Mouse (Mus musculus): ENCODE measurements around the gene Aldh6a1. TPM values are rescaled to one million over a fixed set of nuclear protein-coding genes. Genes with fewer than 3 reads are reported as not detected.
A peak's percentile ranks its signal among the peaks of the same experiment; 100 is the strongest.

Gene Aldh6a1
- polyA plus RNA-seq, 1 experiment from 2014 or later = 38.7 TPM

GRCm38 (mm10) chr12:84404541-84404940 is 46.3 kb downstream of the Aldh6a1 start:
- DNase-seq (ENCODE audit: low spot score) (peak; percentile 19), ATAC-seq (ENCODE audit: low read depth) (no peak)
- Histone ChIP-seq H3K9ac (ENCODE audit: low read depth, low read length) (no peak overlapping the region), H3K4me2 (ENCODE audit: low read depth, low read length) (no peak overlapping the region), H3K27ac (replicated peaks; ENCODE audit: low read depth, low read length) (no peak overlapping the region), H3K27me3 (replicated peaks; ENCODE audit: control insufficient read depth, insufficient read depth, low read length) (no peaks in the 10 kb centered on the region), H3K4me1 (ENCODE audit: control insufficient read depth, insufficient read depth, low read length) (peaks cover 3% of the 10 kb centered on the region; the same call in 1 of the 2 replicates), H3K36me3 (ENCODE audit: control insufficient read depth, insufficient read depth, low read length) (no peaks in the 10 kb centered on the region), H3K9me3 (ENCODE audit: control insufficient read depth, low read length) (no peaks in the 10 kb centered on the region), H3K4me3 (ENCODE audit: low read depth, low read length) (no peak overlapping the region)
- WGBS = 84% methylated on average over 6 of the region's 6 CpGs

DNA sequence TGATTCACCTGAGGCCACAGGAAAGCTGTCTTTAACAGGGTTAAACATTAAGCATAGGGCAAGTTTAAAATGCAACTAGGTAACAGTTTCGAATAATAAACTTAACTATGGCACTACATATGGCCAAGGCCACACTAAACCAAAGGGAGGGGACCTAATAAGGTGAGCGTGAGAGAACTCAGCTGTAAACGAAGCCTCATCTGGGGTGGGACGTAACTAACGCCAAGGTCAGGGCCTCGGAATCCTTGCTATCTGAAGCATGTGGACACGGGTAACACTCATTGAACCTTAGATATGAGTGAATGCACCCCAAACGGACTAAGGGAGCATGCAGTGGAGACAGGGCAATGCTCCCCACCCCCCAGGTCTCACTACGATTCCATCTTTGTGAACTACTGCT is 47.9 kb downstream of the Aldh6a1 start:
- Histone ChIP-seq H3K36me3 (ENCODE audit: control insufficient read depth, insufficient read depth, low read length) (no peaks in the 10 kb centered on the region), H3K9me3 (ENCODE audit: control insufficient read depth, low read length) (no peaks in the 10 kb centered on the region), H3K27me3 (replicated peaks; ENCODE audit: control insufficient read depth, insufficient read depth, low read length) (no peaks in the 10 kb centered on the region), H3K4me2 (ENCODE audit: low read depth, low read length) (no peak overlapping the region), H3K4me1 (ENCODE audit: control insufficient read depth, insufficient read depth, low read length) (no peaks in the 10 kb centered on the region), H3K9ac (ENCODE audit: low read depth, low read length) (no peak overlapping the region), H3K27ac (replicated peaks; ENCODE audit: low read depth, low read length) (no peak overlapping the region), H3K4me3 (ENCODE audit: low read depth, low read length) (no peak overlapping the region)
- no peak for ATAC-seq (ENCODE audit: low read depth)
- DNase-seq (ENCODE audit: low spot score) = no peak
- 72% methylated on average over 9 of the region's 9 CpGs for WGBS

DNA sequence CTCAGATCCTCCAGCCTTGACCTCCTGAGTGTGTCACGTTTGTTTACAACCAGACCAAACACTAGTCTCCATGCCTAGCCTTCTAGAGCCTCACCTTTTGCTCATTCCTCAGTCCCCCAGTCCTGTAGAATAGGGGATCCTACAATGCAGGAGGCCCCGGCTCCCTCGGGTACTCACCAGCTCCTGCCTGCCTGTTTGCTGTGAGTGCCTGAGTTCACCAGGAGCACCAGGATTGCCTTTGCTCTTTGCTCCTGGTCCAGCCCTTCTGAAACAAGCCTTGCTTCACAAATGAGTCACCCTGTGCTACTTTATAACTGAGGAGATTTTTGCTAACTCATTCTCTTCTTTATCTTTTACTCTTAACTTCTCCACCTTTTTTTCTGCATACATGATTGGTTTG is 50.2 kb downstream of the Aldh6a1 start:
- no peak overlapping the region for H3K4me3 ChIP-seq (ENCODE audit: low read depth, low read length)
- ATAC-seq (ENCODE audit: low read depth) (no peak), DNase-seq (ENCODE audit: low spot score) (no peak)
- H3K9ac ChIP-seq (ENCODE audit: low read depth, low read length) = no peak overlapping the region
- no peaks in the 10 kb centered on the region for H3K9me3 ChIP-seq (ENCODE audit: control insufficient read depth, low read length)
- H3K27me3 ChIP-seq (replicated peaks; ENCODE audit: control insufficient read depth, insufficient read depth, low read length) = no peaks in the 10 kb centered on the region
- no peaks in the 10 kb centered on the region for H3K4me1 ChIP-seq (ENCODE audit: control insufficient read depth, insufficient read depth, low read length)
- WGBS = 80% methylated on average over 3 of the region's 3 CpGs
- no peak overlapping the region for H3K27ac ChIP-seq (replicated peaks; ENCODE audit: low read depth, low read length)
- H3K36me3 ChIP-seq (ENCODE audit: control insufficient read depth, insufficient read depth, low read length) = no peaks in the 10 kb centered on the region
- no peak overlapping the region for H3K4me2 ChIP-seq (ENCODE audit: low read depth, low read length)

GRCm38 (mm10) chr12:84400068-84400467 is 50.7 kb downstream of the Aldh6a1 start:
- H3K4me1 ChIP-seq (ENCODE audit: control insufficient read depth, insufficient read depth, low read length) = no peaks in the 10 kb centered on the region
- no peak overlapping the region for H3K4me2 ChIP-seq (ENCODE audit: low read depth, low read length)
- WGBS = 77% methylated on average over 3 of the region's 3 CpGs
- no peaks in the 10 kb centered on the region for H3K27me3 ChIP-seq (replicated peaks; ENCODE audit: control insufficient read depth, insufficient read depth, low read length)
- H3K27ac ChIP-seq (replicated peaks; ENCODE audit: low read depth, low read length) = no peak overlapping the region
- no peak overlapping the region for H3K4me3 ChIP-seq (ENCODE audit: low read depth, low read length)
- no peaks in the 10 kb centered on the region for H3K36me3 ChIP-seq (ENCODE audit: control insufficient read depth, insufficient read depth, low read length)
- H3K9ac ChIP-seq (ENCODE audit: low read depth, low read length) = no peak overlapping the region
- no peak for ATAC-seq (ENCODE audit: low read depth)
- DNase-seq (ENCODE audit: low spot score) = no peak
- no peaks in the 10 kb centered on the region for H3K9me3 ChIP-seq (ENCODE audit: control insufficient read depth, low read length)

GRCm38 (mm10) chr12:84399663-84400062 is 51.1 kb downstream of the Aldh6a1 start:
- DNase-seq (ENCODE audit: low spot score) = no peak
- Histone ChIP-seq H3K4me2 (ENCODE audit: low read depth, low read length) (no peak overlapping the region), H3K4me1 (ENCODE audit: control insufficient read depth, insufficient read depth, low read length) (no peaks in the 10 kb centered on the region), H3K9ac (ENCODE audit: low read depth, low read length) (no peak overlapping the region), H3K4me3 (ENCODE audit: low read depth, low read length) (no peak overlapping the region), H3K9me3 (ENCODE audit: control insufficient read depth, low read length) (no peaks in the 10 kb centered on the region), H3K27ac (replicated peaks; ENCODE audit: low read depth, low read length) (no peak overlapping the region), H3K27me3 (replicated peaks; ENCODE audit: control insufficient read depth, insufficient read depth, low read length) (no peaks in the 10 kb centered on the region), H3K36me3 (ENCODE audit: control insufficient read depth, insufficient read depth, low read length) (no peaks in the 10 kb centered on the region)
- ATAC-seq (ENCODE audit: low read depth) = no peak
- WGBS = 70% methylated on average over 9 of the region's 9 CpGs

GRCm38 (mm10) chr12:84399135-84399534 is 51.7 kb downstream of the Aldh6a1 start:
- no peaks in the 10 kb centered on the region for H3K4me1 ChIP-seq (ENCODE audit: control insufficient read depth, insufficient read depth, low read length)
- H3K27ac ChIP-seq (replicated peaks; ENCODE audit: low read depth, low read length) = no peak overlapping the region
- no peaks in the 10 kb centered on the region for H3K36me3 ChIP-seq (ENCODE audit: control insufficient read depth, insufficient read depth, low read length)
- no peak overlapping the region for H3K9ac ChIP-seq (ENCODE audit: low read depth, low read length)
- no peak overlapping the region for H3K4me3 ChIP-seq (ENCODE audit: low read depth, low read length)
- no peaks in the 10 kb centered on the region for H3K27me3 ChIP-seq (replicated peaks; ENCODE audit: control insufficient read depth, insufficient read depth, low read length)
- H3K9me3 ChIP-seq (ENCODE audit: control insufficient read depth, low read length) = no peaks in the 10 kb centered on the region
- H3K4me2 ChIP-seq (ENCODE audit: low read depth, low read length) = no peak overlapping the region
- 63% methylated on average over 9 of the region's 9 CpGs for WGBS
- peak; percentile 16 for DNase-seq (ENCODE audit: low spot score)
- ATAC-seq (ENCODE audit: low read depth) = no peak

DNA sequence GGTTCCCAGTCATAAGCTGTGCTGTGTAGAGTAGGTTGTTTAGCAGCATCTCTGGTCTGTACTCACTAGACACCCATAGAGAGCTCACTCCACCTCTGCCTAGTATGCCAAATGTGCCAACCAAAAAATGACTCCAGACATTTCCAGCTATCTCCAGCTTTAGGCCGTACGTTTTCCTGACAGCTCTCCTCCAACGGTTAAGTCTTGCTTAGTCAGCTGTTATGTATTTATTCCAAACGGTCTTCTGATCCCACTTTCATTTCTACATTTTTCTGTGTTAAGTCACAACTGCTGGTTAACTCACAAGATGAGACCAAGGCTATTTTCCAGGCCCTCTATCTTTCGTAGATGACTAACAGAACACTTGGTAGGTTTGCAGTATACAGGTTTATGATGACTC is 52.2 kb downstream of the Aldh6a1 start:
- Histone ChIP-seq H3K27me3 (replicated peaks; ENCODE audit: control insufficient read depth, insufficient read depth, low read length) (no peaks in the 10 kb centered on the region), H3K4me1 (ENCODE audit: control insufficient read depth, insufficient read depth, low read length) (no peaks in the 10 kb centered on the region), H3K27ac (replicated peaks; ENCODE audit: low read depth, low read length) (no peak overlapping the region), H3K4me3 (ENCODE audit: low read depth, low read length) (no peak overlapping the region), H3K9me3 (ENCODE audit: control insufficient read depth, low read length) (no peaks in the 10 kb centered on the region), H3K36me3 (ENCODE audit: control insufficient read depth, insufficient read depth, low read length) (no peaks in the 10 kb centered on the region), H3K9ac (ENCODE audit: low read depth, low read length) (no peak overlapping the region), H3K4me2 (ENCODE audit: low read depth, low read length) (no peak overlapping the region)
- DNase-seq (ENCODE audit: low spot score) (no peak), ATAC-seq (ENCODE audit: low read depth) (no peak)
- WGBS = 75% methylated on average over 5 of the region's 5 CpGs

- Histone ChIP-seq H3K4me1 (ENCODE audit: control insufficient read depth, insufficient read depth, low read length) (no peaks in the 10 kb centered on the region), H3K9ac (ENCODE audit: low read depth, low read length) (no peak overlapping the region), H3K4me2 (ENCODE audit: low read depth, low read length) (no peak overlapping the region), H3K36me3 (ENCODE audit: control insufficient read depth, insufficient read depth, low read length) (no peaks in the 10 kb centered on the region), H3K9me3 (ENCODE audit: control insufficient read depth, low read length) (no peaks in the 10 kb centered on the region), H3K27me3 (replicated peaks; ENCODE audit: control insufficient read depth, insufficient read depth, low read length) (no peaks in the 10 kb centered on the region), H3K27ac (replicated peaks; ENCODE audit: low read depth, low read length) (no peak overlapping the region), H3K4me3 (ENCODE audit: low read depth, low read length) (no peak overlapping the region)
- ATAC-seq (ENCODE audit: low read depth) = no peak
- no peak for DNase-seq (ENCODE audit: low spot score)
These were observed 53.1 kb downstream of the Aldh6a1 start for GRCm38 (mm10) chr12:84397685-84398084.

GRCm38 (mm10) chr12:84396947-84397679 is 53.7 kb downstream of the Aldh6a1 start:
- no peak overlapping the region for H3K9ac ChIP-seq (ENCODE audit: low read depth, low read length)
- H3K27me3 ChIP-seq (replicated peaks; ENCODE audit: control insufficient read depth, insufficient read depth, low read length) = no peaks in the 10 kb centered on the region
- no peaks in the 10 kb centered on the region for H3K9me3 ChIP-seq (ENCODE audit: control insufficient read depth, low read length)
- no peak overlapping the region for H3K4me2 ChIP-seq (ENCODE audit: low read depth, low read length)
- no peaks in the 10 kb centered on the region for H3K36me3 ChIP-seq (ENCODE audit: control insufficient read depth, insufficient read depth, low read length)
- peak; percentile 96 for ATAC-seq (ENCODE audit: low read depth)
- H3K27ac ChIP-seq (replicated peaks; ENCODE audit: low read depth, low read length) = no peak overlapping the region
- peak; percentile 69 for DNase-seq (ENCODE audit: low spot score)
- H3K4me1 ChIP-seq (ENCODE audit: control insufficient read depth, insufficient read depth, low read length) = no peaks in the 10 kb centered on the region
- H3K4me3 ChIP-seq (ENCODE audit: low read depth, low read length) = no peak overlapping the region
- 78% methylated on average over 14 of the region's 14 CpGs for WGBS

Measured in embryonic facial prominence, embryonic 14.5 days (tissue).